Mouse (Mus musculus): ENCODE data around the gene Thsd4.
A peak's percentile ranks its signal among the peaks of the same experiment; 100 is the strongest.

Thsd4 gene

GRCm38 (mm10) chr9:60259626-60260025 is 262.2 kb downstream of the Thsd4 start:
- DNase-seq = no peak

DNA sequence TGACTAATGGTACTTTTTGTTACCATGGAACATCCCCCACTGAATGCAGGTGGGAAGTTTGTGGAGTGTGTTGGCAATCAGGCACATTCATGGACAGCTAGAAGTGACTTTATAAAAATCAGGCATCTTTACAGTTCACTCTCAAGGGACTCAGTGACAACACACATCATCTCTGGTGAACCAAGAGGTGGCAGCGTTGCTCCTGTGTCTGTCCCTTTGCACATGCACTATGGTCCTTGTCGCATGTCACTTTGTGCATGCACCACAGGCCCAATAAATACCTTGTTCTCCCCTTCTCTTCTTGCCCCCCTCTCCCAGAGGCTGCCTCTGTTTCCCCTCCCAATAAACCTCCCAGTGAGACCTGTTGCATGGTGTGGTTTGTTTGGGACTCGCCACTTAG is 270.1 kb downstream of the Thsd4 start:
- peak; percentile 60 for DNase-seq

DNA sequence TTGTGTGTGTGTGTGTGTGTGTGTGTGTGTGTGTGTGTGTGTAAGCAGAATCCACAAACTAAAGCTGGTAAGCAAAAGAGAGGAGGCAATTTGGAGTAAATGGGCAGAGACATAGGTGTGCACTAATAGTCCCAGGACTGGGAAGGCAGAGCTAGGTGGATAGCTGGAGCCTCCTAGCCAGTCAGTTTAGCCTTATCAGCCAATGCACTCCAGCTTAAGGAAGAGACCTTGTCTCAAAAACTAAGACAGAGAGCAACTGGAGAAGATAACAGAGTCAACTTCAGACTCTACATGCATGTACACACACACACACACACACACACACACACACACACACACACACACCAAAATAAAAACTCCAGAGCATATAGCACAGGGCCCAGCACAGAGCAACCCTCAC is 271.4 kb downstream of the Thsd4 start:
- no peak for DNase-seq

DNA sequence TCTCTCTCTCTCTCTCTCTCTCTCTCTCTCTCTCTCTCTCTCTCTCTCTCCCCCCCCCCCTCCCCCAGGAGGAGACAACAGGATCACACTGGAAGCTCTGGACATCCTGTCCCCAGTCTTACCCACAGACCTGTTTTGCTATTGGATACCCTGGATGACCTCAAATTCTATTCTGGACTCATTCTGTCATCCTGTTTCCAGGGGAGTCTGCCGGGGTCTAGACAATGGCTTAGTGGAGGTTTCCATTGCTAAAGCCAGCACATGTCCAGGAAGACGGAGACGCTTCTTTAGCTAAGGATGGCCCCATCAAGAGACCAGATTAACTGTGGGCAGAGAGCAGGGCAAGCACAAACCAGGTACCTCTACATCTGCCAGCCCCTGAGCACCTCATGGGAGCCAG is 273.8 kb downstream of the Thsd4 start:
- no peak for DNase-seq

DNA sequence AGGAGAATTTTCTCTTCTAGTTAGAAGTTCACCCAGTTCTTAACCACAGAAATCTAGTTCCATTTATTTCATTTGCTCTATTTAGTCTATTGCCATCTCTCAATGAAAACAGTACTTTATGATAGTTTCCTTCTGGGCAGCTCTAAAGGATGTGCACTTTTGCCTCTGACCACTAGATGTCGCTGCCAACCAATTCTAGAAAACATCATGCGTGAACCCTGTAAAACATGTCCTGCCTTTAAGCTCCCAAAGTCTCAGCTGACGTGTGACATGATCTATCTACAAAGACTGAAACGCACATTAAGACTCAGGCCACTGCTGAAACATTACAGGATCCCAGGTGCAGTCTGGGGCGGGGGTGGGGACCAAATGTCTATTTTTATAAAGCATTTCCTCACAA is 276.9 kb downstream of the Thsd4 start:
- DNase-seq = peak; percentile 83

DNA sequence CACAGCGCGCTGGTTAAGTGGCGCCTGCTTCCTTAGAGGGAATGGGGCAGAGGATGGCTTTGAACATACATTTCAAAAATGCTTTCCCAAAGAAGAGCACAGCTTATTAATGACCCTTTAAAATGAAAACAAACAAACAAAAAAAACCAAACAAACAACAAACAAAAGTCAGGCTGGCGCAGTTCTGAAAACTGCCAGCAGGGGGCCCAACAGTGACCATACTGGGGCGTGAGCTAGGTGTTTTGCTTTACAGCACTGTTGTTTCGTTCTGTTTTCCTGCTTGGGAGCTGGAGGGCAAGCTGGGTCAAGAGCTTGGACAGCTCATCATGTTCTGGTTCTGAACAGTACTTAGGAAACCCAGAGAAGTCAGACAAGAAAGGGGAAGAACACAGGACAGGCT is 278.3 kb downstream of the Thsd4 start:
- peak; percentile 55 for DNase-seq

GRCm38 (mm10) chr9:60237667-60238066 is 284.2 kb downstream of the Thsd4 start:
- peak; percentile 73 for DNase-seq

DNA sequence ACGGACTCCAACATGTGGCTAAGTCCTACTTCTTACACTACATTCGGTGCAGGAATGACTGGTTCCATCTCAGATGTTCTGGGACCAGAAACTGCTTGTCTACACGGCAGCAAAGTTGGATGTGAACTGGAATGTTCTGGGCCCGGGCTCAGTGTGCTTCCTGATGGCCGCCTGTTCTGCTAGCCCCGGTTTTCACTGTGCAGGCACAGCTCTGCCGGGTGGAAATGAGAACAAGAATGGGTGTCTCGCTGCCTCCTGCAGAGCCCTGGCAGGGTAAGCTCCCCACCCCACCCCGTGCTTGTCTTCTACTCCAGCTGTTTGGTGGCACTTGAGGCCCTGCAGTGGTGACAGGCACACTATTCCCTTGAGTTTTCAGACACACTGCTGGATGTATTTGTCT is 285.7 kb downstream of the Thsd4 start:
- DNase-seq = peak; percentile 26

- peak; percentile 64 for DNase-seq
These were observed 287.4 kb downstream of the Thsd4 start for GRCm38 (mm10) chr9:60234233-60235115.

DNA sequence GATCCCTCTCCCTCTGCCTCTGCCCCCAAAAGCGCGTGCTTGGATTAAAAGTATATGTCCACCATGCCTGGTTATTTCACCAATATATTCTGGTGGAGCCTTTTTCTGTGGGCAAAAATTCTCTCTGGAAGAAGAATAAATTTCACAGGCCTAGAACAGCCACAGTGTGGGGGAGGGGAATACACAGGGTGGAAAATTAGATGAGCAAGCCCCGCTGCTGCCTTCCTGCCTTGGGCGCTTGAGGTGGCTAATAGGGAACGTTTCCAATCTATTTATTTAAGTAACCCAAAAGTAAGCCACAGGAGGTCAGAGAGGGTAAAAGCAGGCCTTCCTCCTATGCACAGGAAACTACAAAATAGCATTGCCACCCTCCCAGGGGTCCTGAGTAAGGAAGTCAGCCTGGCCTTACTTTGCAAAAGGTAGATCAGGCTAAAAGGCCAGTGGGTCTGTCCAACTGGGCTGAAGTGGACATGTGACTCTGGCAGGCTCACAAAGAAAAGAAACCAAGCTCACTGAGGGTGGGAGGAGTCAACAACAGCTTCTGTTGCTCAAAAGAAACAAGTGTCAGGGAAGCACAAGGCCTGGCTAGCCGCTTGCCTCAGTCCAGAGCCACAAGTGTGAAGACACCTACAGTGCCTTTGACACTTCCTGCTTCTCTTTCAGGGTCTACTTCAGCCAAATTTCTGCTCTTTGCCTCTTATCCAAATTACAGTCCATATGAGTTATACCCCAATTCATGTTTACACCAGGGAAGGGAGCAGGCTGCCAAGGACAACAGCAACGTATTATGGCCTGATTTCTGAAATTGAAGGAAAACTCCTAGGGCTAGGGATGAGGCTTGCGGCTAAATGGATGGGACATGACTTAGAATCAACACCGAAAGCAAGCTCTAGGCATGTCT is 289.6 kb downstream of the Thsd4 start:
- no peak for DNase-seq

- no peak for DNase-seq
These were observed 292.4 kb downstream of the Thsd4 start for GRCm38 (mm10) chr9:60229496-60229895.

GRCm38 (mm10) chr9:60227727-60228126 is 294.1 kb downstream of the Thsd4 start:
- DNase-seq = no peak

GRCm38 (mm10) chr9:60226679-60227078 is 295.2 kb downstream of the Thsd4 start:
- DNase-seq = no peak

DNA sequence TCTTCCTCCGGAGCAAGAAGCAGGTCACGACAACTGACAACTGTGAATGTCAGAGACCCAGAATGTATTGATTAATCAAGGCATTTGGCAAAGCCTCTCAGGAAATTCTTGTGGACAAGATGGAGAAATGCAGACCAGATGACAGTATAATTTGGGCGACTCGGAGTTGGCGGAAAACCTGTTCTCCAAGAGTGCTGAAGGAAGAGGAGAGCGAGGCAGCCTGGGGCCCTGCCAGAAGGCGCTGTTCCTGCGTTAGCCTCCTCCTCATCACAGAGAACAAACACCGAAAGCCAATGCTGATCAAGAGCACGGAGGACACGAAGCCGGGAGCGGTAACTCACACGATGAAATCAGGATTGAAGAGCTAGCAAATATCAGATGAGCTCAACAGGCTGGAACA is 295.7 kb downstream of the Thsd4 start:
- DNase-seq = no peak

DNA sequence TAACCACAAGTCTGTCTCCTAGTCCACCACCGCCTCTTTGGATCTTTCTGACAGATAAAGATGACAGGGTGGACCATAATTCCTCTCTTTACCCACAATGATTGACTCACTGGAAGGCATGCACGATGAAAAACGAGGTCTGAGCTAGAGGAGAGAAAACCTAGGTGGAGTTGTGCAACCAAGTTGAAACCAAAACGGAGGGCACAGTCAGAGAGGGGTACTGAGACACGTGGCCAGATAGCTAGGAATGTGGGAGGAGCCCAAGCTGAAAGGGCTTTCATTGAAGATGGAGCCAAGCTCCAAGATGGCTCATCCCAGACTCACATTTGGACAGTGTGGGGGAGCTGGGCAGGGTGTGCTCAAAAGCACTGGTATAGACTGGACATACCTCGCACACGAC is 296.4 kb downstream of the Thsd4 start:
- DNase-seq = no peak

- no peak for DNase-seq
These were observed 297.7 kb downstream of the Thsd4 start for GRCm38 (mm10) chr9:60224039-60224695.

DNA sequence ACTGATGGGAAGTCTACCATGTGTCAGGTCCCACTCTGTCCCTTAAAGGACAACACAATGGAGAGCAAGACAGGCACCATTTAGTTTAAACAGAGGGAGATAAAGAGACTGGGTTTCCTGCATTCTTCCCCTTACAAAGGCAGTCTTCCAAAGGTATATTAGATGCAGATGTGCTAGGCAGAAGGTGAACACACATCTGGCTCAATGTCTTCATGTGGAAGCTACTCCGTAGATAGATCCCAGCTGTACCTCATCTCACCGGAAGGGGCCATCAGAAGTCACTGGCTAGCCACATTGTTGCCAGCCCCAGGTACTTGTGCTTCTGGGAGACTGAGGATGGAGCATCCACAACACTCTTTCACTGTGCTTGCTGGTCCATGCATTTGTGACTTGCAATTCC is 301.4 kb downstream of the Thsd4 start:
- DNase-seq = no peak

DNA sequence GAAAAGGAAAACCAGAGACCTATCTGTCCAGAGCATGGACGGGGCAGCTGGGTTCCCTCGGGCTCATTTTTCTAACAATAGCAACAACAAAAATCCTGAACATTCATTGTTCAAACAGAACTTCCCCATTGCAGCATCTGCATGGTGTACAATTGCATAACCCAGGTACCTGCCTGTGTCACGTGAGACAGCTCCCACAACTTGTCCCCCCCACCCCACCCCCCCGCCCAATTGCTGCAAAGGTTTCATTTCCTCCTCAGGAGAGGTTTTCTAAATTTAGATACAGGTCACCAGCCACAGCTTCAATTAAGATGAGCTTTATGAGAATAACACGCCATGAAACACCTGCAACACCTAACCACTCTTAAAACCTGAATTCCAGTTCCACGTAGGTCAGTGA is 303.4 kb downstream of the Thsd4 start:
- no peak for DNase-seq

DNA sequence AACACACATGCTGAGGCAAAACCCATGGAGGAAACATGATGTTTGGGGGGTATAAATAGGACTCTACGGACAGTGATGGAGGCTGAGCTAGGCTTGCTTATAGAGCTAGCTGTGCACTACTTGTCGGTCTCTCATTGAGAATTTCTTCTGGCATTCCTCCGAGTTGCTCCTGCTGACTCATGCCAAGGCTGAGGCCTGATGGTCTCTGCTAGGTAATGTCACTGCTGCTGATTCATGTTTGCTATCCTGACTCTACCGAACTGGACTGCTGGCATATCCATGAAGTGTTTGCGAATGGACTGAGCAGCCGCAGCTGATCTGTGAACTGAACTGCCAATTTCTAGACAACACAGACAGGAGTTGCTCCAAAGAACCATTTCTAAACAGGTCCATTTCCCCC is 305.8 kb downstream of the Thsd4 start:
- no peak for DNase-seq

DNA sequence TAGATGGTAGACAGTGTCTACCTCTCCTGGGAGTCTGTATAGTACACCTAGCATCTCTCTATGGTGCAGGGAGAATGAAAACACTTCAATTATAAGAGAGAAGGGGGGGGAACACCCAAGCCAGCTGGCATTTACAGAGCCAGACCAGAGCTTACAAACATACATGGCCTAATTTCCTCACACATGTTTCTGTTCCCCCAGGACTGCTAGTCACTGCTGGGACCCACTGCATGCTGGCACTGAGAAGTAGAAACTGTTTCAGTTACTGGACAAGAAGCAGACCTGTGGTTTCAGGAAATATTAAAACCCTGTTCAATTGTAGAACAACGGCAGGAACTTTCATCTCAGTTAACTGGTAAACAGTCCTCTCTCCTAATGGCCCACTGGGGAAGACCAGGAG is 308.7 kb downstream of the Thsd4 start:
- DNase-seq = no peak

DNA sequence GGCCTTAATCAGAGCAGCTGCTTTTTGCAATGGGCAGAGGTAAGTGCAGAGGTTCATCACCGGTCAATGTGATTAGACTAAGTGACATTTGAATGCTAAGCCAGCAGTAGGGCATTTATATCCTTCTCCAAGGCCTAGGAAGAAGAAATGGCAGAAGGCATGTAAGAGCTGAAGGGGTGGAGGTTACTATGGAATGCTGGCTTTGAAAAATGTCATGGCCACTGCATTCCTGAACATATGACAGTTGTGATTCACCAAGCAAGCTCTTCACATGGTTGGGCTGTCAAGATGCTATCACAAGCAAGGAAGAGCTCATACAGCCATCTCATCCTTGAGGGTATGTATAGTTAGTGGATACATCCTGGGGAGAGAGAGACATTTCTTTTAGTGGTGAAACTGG is 313.0 kb downstream of the Thsd4 start:
- DNase-seq = no peak

GRCm38 (mm10) chr9:60203141-60203540 is 318.7 kb downstream of the Thsd4 start:
- no peak for DNase-seq

GRCm38 (mm10) chr9:60200436-60200835 is 321.4 kb downstream of the Thsd4 start:
- no peak for DNase-seq

All from kidney, postnatal 10 days (tissue).